Mouse (Mus musculus) heart, adult 2 months (tissue): ENCODE measurements around the gene Fam160b1. TPM values are rescaled to one million over a fixed set of nuclear protein-coding genes. Genes with fewer than 3 reads are reported as not detected.

Source experiments
- DNase-seq, 2 experiments: peaks; one replicate each; pipeline ENCODE4 v3.0.0; 2021
- H3K27ac ChIP-seq: fragments of 200-600 bp; 2 replicates; pipeline ENCODE4 v1.8.1; 2022
- H3K27me3 ChIP-seq: fragments of 200-500 bp; 2 replicates; pipeline ENCODE4 v1.6.1; 2012; ENCODE audit warnings: mild to moderate bottlenecking, low read length, inconsistent platforms, mixed read lengths; ENCODE audit not compliant: control insufficient read depth, insufficient read depth
- H3K36me3 ChIP-seq: fragments of 200-500 bp; 2 replicates; pipeline ENCODE4 v1.6.1; 2012; ENCODE audit warnings: low read length, inconsistent platforms; ENCODE audit not compliant: control insufficient read depth, insufficient read depth
- H3K4me1 ChIP-seq: fragments of 200-500 bp; 2 replicates; pipeline ENCODE4 v1.6.1; 2011; ENCODE audit warnings: low read length; ENCODE audit not compliant: control insufficient read depth, insufficient read depth
- H3K4me3 ChIP-seq: fragments of 200-600 bp; 2 replicates; pipeline ENCODE4 v1.8.1; 2022
- H3K79me2 ChIP-seq: fragments of 200-500 bp; replicated peaks from 2 replicates; pipeline ENCODE4 v1.6.1; 2012; ENCODE audit warnings: mild to moderate bottlenecking, inconsistent platforms, low read length, moderate library complexity, mixed read lengths; ENCODE audit not compliant: control insufficient read depth, insufficient read depth
- H3K9ac ChIP-seq: fragments of 200-500 bp; 2 replicates; pipeline ENCODE4 v1.6.1; 2012; ENCODE audit warnings: low read depth, mild to moderate bottlenecking, control low read depth, inconsistent platforms, low read length, mixed read lengths
- CTCF ChIP-seq: fragments of 200-600 bp; IDR thresholded peaks from 2 replicates; pipeline ENCODE4 v1.8.1; 2022; ENCODE audit warnings: antibody characterized with exemption, mild to moderate bottlenecking, moderate library complexity
- EP300 ChIP-seq: fragments of 200-500 bp; IDR thresholded peaks from 2 replicates; pipeline ENCODE4 v1.6.1; 2011; ENCODE audit warnings: low read depth, low read length, control low read depth; ENCODE audit not compliant: insufficient read depth
- POLR2A ChIP-seq: fragments of 200-500 bp; IDR thresholded peaks from 2 replicates; pipeline ENCODE4 v1.6.1; 2011; ENCODE audit warnings: mild to moderate bottlenecking, low read depth, low read length, control low read depth; ENCODE audit not compliant: insufficient read depth
- WGBS: fragments of 180-500 bp; shearing (Covaris S2); methylation state at CpG from one replicate; pipeline ENCODE4 v1.1.7; 2018; 5-methylcytosine and 5-hydroxymethylcytosine counted together
- intact Hi-C: fragments of 180-260 bp; cut with DNase I; formaldehyde crosslinking; loops from one replicate; pipeline ENCODE4 v1.15.1; 2025
- polyA plus RNA-seq: library from polyadenylated mRNA; depleted of rRNA; stranded (reverse); fragments of >200 nt; gene quantifications from 2 replicates; pipeline ENCODE4 v1.2.3, GENCODE M21; 2012
- total RNA-seq, 2 experiments: library from RNA; stranded (reverse); gene quantifications; 2 replicates each; pipeline ENCODE4 v1.2.3; 2021

The Fam160b1 gene
- total and polyA plus RNA-seq, 3 experiments, result 6.7 to 11.1 (median 10.6) TPM

GRCm38 (mm10) chr19:57349096-57349495, 11.4 kb upstream of the Fam160b1 start:
- no peaks in the 10 kb centered on the region for H3K79me2 ChIP-seq
- no peak for DNase-seq
- no peaks in the 10 kb centered on the region for H3K27me3 ChIP-seq
- no peak overlapping the region for H3K4me3 ChIP-seq
- no peaks in the 10 kb centered on the region for H3K4me1 ChIP-seq
- no peak overlapping the region for H3K9ac ChIP-seq
- H3K27ac ChIP-seq, result no peak overlapping the region
- TF ChIP-seq CTCF (no peak), POLR2A (no peak), EP300 (no peak)
- H3K36me3 ChIP-seq, result no peaks in the 10 kb centered on the region
- intact Hi-C loops, result loop anchor here (5.0 kb wide), 1 partner anchor 422 kb away; no protein-coding TSS in a partner anchor

GRCm38 (mm10) chr19:57352337-57352935, 8.0 kb upstream of the Fam160b1 start:
- intact Hi-C loops, result no loop called here
- H3K4me1 ChIP-seq, result peaks cover 12% of the 10 kb centered on the region
- no peak overlapping the region for H3K27ac ChIP-seq
- H3K27me3 ChIP-seq, result no peaks in the 10 kb centered on the region
- no peak for TF ChIP-seq POLR2A
- TF ChIP-seq CTCF, result no peak
- TF ChIP-seq EP300, result no peak
- no peak overlapping the region for H3K4me3 ChIP-seq
- H3K79me2 ChIP-seq, result no peaks in the 10 kb centered on the region
- no peak for DNase-seq
- H3K9ac ChIP-seq, result no peak overlapping the region
- 76% methylated on average over 12 of the region's 12 CpGs for WGBS
- no peaks in the 10 kb centered on the region for H3K36me3 ChIP-seq

DNA sequence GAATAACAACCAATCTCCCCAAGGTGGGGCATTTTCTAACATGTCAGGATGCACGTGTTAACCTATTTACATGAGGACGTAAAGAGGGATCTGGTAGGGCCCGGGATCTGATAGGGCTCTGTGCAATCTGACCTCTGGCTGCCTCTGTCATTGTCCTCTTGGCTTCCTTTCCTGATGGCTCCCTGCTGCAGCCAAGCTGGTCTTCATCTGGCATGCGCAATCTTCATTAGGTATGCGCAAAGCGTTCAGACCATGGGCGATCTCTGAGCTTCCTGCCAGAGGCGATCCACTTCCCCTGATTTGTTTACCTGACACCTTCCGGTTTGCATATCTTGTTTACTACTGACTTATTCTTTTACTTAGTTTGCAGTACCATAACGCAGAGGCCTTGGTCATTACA, 7.3 kb upstream of the Fam160b1 start:
- intact Hi-C loops, result no loop called here
- peaks cover 12% of the 10 kb centered on the region for H3K4me1 ChIP-seq
- H3K27ac ChIP-seq, result no peak overlapping the region
- H3K36me3 ChIP-seq, result no peaks in the 10 kb centered on the region
- H3K27me3 ChIP-seq, result no peaks in the 10 kb centered on the region
- no peaks in the 10 kb centered on the region for H3K79me2 ChIP-seq
- no peak for DNase-seq
- no peak for TF ChIP-seq POLR2A
- TF ChIP-seq CTCF, result no peak
- no peak for TF ChIP-seq EP300
- no peak overlapping the region for H3K4me3 ChIP-seq
- WGBS, result 85% methylated on average over 10 of the region's 10 CpGs
- no peak overlapping the region for H3K9ac ChIP-seq

DNA sequence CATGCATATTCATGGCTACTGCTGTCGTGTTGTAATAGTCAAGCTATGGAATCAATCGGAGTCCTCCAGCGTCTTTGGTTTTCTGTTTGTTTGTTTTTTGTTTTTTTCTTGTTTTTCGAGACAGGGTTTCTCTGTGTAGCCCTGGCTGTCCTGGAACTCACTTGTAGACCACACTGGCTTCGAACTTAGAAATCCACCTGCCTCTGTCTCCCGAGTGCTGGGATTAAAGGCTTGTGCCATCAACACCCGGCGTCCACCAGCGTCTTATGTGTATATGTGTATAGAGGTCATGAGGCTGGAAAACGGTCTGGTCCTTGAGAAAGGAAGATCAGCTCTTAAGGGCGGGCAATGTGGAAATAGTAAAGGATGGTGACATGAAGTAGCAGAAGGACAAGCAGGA, 6.4 kb upstream of the Fam160b1 start:
- whole genome bisulfite sequencing, result 92% methylated on average over 11 of the region's 11 CpGs

GRCm38 (mm10) chr19:57354715-57355114, 5.8 kb upstream of the Fam160b1 start:
- H3K36me3 ChIP-seq, result no peaks in the 10 kb centered on the region
- WGBS, result 41% methylated on average over 6 of the region's 6 CpGs
- H3K9ac ChIP-seq, result no peak overlapping the region
- H3K4me3 ChIP-seq, result peak overlapping the region; percentile 27; the same call in 1 of the 2 replicates
- H3K27me3 ChIP-seq, result no peaks in the 10 kb centered on the region
- DNase-seq, result no peak
- peaks cover 13% of the 10 kb centered on the region for H3K4me1 ChIP-seq
- peak overlapping the region; percentile 84 for H3K27ac ChIP-seq
- intact Hi-C loops, result no loop called here
- H3K79me2 ChIP-seq, result no peaks in the 10 kb centered on the region
- TF ChIP-seq POLR2A (no peak), CTCF (no peak), EP300 (no peak)

More for the DNA sequence above, 6.4 kb upstream of the Fam160b1 start:
- peaks cover 12% of the 10 kb centered on the region for H3K4me1 ChIP-seq
- no peaks in the 10 kb centered on the region for H3K79me2 ChIP-seq
- no peak overlapping the region for H3K9ac ChIP-seq
- H3K36me3 ChIP-seq, result no peaks in the 10 kb centered on the region
- no peak overlapping the region; the same call in 1 of the 2 replicates for H3K27ac ChIP-seq
- intact Hi-C loops, result no loop called here
- H3K4me3 ChIP-seq, result no peak overlapping the region
- no peak for TF ChIP-seq CTCF
- no peak for TF ChIP-seq POLR2A
- no peak for TF ChIP-seq EP300
- DNase-seq, result no peak
- H3K27me3 ChIP-seq, result no peaks in the 10 kb centered on the region

GRCm38 (mm10) chr19:57355451-57356251, 4.8 kb upstream of the Fam160b1 start:
- Histone ChIP-seq H3K4me1 (peaks cover 13% of the 10 kb centered on the region), H3K79me2 (no peaks in the 10 kb centered on the region), H3K36me3 (no peaks in the 10 kb centered on the region), H3K9ac (no peak overlapping the region), H3K27me3 (no peaks in the 10 kb centered on the region), H3K27ac (peak overlapping the region; percentile 84), H3K4me3 (peak overlapping the region; percentile 27; the same call in 1 of the 2 replicates)
- WGBS, result 35% methylated on average over 16 of the region's 16 CpGs
- peak in 1 of 2 experiments; percentile 58 for DNase-seq
- TF ChIP-seq EP300 (0 out of 2 replicates have a peak, but pooled peaks have one; percentile 41), POLR2A (0 out of 2 replicates have a peak, but pooled peaks have one; percentile 26), CTCF (0 out of 2 replicates have a peak, but pooled peaks have one; percentile 5)
- intact Hi-C loops, result no loop called here
